Mouse (Mus musculus): ENCODE data around the gene Zbtb16.

GRCm38 (mm10) chr9:48605697-48606096 lies 230.3 kb downstream of the Zbtb16 start:
- no peak for TF ChIP-seq POLR2A (IDR thresholded peaks at IDR 0.05; ENCODE audit: insufficient read depth, low read depth, low read length)
- no peak for TF ChIP-seq CTCF (IDR thresholded peaks at IDR 0.05; ENCODE audit: insufficient read depth, low read depth, low read length)

Data from olfactory bulb, adult 2 months (tissue).